Mouse (Mus musculus) mouse trophoblast stem cell (cell line): ENCODE results near the gene Gck.
"Not testable (repeated sequence)": the region's sequence is repeated elsewhere in the genome, so short reads cannot be mapped to it uniquely, and the experiment has no call there.

Experiments
- in situ Hi-C, 2 experiments: fragments of 300-500 bp; cut with MseI, MboI; formaldehyde crosslinking; loops; 2 replicates in 1 of 2; 3 replicates in 1 of 2; pipeline ENCODE4 v1.15.1; 2025

Gck gene

DNA sequence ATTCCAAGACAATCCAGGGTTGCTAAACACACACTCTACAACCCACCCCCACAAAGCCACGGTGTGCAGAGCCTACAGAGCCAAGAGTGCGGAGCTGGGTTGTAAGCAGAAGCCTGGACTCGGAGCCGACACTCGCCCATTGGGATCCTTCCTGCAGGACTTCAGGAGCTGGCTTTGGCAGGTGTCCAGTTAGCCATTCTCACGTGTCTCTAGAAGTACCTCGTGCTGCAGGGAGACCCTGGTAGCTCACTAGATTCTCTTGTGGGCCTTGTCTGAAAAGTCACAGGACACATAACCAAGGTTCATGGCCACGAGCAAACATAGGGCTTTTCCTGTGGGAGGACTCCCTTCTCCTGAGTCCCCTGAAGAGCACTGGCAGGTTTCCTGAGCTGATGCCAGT, 36.6 kb downstream of the Gck start:
- in situ Hi-C loops = no loop called here

DNA sequence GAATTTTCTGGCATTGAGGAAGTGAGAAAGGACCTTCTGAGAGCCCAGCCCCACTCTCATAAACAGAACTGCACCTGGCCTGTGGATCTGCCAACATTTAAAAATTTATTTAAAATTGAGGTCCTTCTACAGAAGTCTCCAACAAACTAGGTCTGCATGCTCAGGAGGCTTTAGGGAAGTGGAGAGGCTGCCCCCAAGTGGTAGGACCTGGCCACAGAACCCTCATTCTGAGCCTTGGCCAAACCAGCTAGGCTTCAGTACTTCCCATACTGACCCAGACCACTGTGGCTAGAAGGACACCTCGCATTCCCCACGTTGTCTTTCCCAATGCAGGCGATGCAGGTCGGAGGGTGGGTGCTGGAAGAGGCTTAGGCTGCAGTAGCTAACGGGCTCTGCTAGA, 37.2 kb downstream of the Gck start:
- in situ Hi-C loops = no loop called here

DNA sequence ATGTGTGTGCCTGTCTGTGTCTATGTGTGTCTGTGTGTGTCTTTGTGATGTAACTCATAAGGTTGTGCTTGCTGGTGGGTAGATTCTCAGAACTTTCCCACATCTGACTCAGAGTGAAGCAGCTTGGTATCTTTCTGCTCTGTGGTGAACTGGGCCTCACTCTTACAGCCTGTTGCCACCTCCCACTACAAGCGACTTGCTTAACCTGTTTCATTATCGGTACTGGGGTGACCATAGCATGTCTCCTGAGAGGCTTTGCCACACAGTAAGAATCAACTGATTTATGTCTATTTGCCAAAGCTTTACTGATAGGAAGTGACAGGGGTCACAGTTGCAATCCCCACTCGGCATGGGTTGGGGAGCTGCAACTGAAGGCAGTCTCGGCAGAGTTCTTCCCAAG, 41.2 kb downstream of the Gck start:
- in situ Hi-C loops = no loop called here

DNA sequence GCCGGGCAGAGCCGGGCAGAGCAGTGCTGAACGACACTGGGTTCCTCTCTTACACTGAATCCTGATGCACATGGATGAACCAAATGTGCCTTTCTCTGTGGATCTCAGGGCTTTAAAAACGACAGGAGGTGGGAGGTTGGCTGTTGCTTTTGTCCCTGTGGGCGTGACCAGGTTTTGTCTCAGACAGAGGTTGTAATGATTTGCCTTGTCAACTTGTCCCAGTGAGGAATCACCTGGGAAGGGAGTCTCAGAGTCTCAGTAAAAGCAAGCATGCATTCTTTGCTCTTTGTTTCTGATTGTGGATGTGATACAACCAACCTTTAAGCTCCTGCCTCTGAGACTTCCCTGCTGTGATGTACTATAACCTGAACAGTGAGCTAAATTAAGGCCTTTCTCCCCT, 42.8 kb downstream of the Gck start:
- in situ Hi-C loops = no loop called here

DNA sequence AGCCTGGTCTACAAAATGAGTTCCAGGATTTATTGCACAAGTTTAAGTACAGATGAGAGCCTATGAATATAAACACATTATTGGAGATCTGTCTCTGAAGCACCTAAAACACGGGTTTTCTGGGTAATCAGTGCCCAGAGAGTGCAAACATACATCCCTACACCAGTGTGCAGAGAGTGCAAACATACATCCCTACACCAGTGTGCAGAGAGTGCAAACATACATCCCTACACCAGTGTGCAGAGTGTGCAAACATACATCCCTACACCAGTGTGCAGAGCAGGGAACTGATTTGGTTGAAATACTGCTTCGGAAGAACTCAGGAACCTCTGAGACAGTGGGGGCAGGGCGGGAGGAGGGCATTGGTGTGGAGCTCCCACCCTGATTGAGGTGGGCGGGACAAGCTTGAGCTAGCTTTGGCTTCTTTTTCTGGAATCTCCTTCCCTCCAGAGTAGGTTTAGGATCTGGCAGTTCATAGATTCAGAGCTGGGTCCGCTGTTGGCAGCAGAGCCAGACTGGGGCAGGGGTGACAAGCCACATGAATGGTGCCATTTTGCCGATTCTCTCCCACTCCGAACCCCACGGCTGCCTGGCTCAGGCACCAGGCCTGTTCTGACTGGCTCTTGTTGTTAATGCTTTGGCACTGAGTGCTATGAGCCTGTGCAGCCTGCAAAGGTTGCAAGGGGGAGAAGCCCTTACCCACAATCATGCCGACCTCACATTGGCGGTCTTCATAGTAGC, 43.9 kb downstream of the Gck start:
- in situ Hi-C loops = no loop called here

DNA sequence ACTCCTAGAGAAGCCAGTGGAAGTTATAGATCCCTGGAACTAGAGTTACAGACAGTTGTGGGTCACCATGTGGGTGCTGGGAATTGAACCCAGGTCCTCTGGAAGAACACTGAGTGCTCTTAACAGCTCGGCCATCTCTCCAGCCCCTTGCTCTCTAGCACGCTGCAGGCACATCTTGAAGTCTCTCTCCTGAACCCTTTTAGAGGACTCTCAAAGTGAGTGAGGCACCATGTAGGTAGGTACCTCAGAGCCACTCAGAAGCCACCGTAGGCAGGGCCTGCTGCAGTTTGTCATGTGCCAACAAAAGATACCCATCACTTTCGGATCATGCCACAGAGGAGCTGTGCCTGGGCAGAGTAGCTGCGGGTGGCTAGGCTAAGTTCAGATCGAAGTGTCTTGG, 45.0 kb downstream of the Gck start:
- in situ Hi-C loops = no loop called here

- in situ Hi-C loops = no loop called here
Measured at GRCm38 (mm10) chr11:5904357-5904756, 45.5 kb downstream of the Gck start.

- in situ Hi-C loops = no loop called here
Measured at GRCm38 (mm10) chr11:5903844-5904243, 46.0 kb downstream of the Gck start.

GRCm38 (mm10) chr11:5902390-5902789, 47.5 kb downstream of the Gck start:
- in situ Hi-C loops = no loop called here

GRCm38 (mm10) chr11:5901950-5902349, 47.9 kb downstream of the Gck start:
- in situ Hi-C loops = no loop called here

DNA sequence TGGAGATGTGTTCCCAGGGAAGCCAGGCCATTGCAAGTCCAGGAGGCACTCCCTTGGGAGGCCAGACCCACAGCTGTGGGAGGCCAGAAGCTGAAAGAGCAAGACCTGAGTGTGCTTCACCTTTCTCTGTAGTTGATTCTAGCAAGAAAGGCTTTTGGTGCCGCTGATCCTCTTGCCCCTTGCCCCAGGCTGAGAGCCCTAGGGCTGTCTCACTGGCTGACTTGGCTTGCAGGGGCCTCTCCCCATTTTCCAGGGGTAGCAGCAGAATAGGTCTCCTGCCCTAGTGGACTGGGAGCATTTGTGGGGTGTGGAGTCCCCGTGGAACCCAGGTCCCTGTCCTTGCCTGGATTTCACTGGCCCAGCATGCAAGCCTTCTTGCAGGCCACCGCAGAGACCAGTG, 48.6 kb downstream of the Gck start:
- in situ Hi-C loops = no loop called here

GRCm38 (mm10) chr11:5899286-5899685, 50.6 kb downstream of the Gck start:
- in situ Hi-C loops = no loop called here

DNA sequence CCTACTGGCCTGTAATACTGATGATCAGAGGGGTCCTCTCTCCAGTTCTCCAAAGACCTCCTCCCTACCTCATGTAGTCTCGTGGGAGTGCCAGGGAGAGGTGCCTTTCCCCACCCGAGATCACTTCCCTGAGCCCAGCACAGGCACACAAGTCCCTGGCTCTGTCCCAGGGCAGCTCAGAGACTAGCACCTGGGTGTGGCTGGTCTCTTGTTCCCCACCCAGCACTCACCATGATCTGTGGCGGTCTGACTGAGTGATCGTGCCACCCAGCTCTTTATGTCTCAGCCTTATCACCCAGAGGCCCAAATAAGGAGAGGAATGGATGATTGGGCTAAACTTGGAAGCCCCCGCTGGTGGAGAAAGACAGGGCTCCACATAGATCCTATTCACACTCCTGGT, 51.4 kb downstream of the Gck start, which contains the start of gene Myl7:
Gene Myl7, minus strand, starts transcription at position 252 of the 400 bp plus-strand sequence.
- in situ Hi-C loops = no loop called here

DNA sequence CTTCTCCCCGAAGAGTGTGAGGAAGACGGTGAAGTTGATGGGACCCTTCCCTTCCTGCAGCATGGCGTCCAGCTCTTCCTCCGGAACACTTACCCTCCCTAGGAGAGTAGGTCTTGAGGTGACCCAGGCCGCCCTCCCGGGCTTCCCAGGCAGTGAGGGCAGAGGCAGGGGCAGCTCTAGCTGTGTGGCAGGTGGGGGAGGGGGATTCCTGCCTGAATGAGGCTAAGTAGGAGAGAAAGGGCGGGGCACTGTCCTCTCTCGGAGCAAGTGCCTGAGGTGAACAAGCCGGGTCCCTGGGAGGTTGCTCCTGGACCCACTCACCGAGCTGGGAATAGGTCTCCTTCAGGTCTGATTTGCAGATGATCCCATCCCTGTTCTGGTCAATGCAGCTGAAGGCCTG, 52.0 kb downstream of the Gck start:
- in situ Hi-C loops = no loop called here

GRCm38 (mm10) chr11:5897230-5897629, 52.7 kb downstream of the Gck start:
- in situ Hi-C loops = no loop called here

- in situ Hi-C loops = no loop called here
Measured at GRCm38 (mm10) chr11:5893807-5894206, 56.1 kb downstream of the Gck start.

GRCm38 (mm10) chr11:5892810-5893368, 57.0 kb downstream of the Gck start:
- in situ Hi-C loops = no loop called here

DNA sequence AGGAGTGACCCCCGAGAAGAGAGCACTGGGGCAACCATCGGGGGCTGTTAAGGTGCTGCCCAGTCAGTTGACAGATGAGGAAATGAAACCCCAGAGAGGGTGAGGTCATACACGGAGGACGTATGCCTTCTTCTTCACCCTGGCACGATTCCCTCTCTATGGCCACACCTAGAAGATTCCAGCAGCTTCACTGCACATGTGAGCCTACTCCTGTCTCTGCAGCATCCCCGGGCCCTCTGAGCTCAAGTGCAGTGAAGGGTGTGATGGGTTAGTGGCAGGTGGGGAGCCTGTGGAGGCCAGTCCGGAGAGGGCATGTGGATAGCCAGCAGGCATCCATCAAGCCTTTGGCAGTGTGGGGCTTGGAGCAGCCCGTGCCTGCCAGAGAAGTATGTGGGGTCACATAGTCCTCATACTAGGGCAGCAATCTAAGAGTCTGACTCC, 57.7 kb downstream of the Gck start:
- in situ Hi-C loops = no loop called here

GRCm38 (mm10) chr11:5888563-5888962, 61.3 kb downstream of the Gck start:
- in situ Hi-C loops = not testable (repeated sequence)

- in situ Hi-C loops = no loop called here
Measured at GRCm38 (mm10) chr11:5887250-5887649, 62.6 kb downstream of the Gck start.

DNA sequence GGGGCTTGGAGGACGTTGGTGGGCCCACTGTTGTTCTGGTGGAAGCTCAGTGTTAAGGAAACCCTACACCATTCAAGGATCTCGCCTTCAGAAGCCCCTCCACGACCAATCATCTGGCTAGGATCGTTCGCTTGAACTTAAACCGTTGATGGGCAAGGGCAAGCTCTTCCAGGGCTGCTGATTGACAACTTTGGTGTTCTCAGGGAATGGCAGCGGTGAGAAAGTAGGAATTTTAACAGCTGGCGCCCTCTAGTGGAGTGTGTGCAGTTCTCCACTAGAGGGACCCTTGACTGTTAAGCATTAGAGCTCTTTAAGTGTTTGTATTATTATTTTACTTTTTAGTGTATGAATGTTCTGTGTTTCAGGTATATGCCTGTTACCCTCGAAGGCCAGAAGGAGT, 63.7 kb downstream of the Gck start:
- in situ Hi-C loops = no loop called here

DNA sequence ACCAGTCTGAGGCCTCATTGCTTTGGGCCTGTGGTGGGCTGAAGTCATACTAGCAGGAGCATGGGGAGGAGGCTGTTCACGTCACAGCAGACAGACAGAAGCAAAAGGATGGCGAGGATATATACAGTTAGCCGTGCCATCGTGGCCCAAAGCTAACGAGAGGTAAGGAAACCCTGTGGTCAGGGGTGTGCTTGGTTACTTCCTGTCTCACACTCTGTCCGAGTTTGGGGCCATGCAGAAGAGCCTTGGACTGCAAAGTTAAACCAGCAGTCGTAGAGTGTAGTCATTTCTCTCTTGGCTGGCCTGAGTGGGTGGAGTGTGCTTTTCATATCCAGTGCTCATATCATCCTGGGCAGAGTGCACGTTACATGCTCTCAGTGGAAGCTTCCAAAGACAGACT, 67.4 kb downstream of the Gck start:
- in situ Hi-C loops = no loop called here

GRCm38 (mm10) chr11:5879905-5880304, 70.0 kb downstream of the Gck start:
- in situ Hi-C loops = no loop called here

DNA sequence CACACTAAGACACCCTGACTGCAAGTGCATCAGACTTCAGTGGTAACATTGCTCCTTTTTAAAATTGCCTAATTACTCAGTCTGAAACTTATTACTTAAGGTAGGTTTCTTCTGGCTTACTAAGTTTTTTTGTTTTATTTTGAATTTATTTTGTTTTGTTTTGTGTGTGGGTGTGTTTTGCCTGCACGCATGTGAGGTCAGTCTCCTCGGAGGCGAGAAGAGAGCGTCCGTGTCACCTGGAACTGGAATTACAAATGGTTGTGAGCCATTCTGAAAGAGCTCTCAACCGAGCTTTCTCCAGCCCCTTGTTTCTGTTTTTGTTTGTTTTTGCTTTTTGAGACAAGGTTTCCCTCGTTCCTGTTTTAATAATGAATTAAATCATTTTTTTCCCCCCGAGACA, 71.2 kb downstream of the Gck start:
- in situ Hi-C loops = no loop called here
